Mouse (Mus musculus): ENCODE measurements around the gene Dnah7c.
"Not testable (repeated sequence)": the region's sequence is repeated elsewhere in the genome, so short reads cannot be mapped to it uniquely, and the experiment has no call there.

The Dnah7c gene
- long read RNA-seq, experiment 1, result 0 reads
- long read RNA-seq, experiment 2, result 0 reads

GRCm38 (mm10) chr1:46425137-46425925 is at the start of gene Dnah7c:
TSS of gene Dnah7c (plus strand) at chr1:46425592.
- intact Hi-C loops (cut with DNase I), result no loop called here

DNA sequence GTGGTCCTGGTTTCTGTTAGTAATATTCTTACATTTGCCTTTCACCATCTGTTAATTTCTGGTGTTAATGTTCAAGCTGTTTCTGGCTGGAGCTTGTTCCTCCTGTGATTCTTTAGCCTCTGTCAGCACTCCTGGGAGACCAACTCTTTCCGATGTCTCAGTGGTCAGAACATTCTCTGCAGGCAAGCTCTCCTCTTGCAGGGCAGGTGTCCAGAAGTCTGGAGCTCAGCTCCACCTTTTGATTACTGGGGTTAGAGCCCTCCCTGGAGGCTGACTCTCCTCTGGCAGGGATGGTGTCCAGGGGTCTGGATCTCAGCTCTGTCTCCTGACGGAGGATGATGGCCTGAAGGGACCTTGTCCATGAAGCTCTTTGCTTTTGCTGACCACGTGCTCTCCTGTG is 44.8 kb upstream of the Dnah7c start:
- intact Hi-C loops (cut with DNase I), result not testable (repeated sequence)

DNA sequence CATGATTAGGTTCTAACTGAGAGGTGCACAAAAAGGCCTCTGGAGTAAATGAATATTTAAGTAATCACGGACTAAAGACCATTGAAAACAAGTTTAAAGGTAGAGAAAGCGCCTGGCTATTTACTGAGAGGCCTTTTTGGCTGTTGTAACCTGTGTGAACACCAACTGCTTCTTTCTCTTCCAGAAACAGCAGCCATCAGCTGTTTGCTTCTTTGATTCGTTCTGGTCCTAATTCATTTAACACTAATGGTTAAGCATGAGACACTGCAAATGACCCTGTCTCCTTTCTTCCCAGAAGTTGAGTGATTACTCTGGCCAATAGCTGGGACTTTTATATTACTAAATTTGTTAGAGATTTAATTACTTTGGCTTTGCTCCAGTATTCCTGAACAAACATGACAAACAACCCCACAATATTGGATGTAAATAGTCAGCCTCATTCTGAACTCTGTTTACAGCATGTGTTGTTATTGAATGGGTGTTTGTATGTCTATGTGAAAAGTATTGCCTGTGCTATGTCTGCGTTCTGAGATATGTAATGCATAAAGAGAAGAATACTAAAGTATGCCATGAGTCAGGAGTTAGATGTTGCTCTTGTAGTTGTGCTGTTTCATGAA is 30.6 kb upstream of the Dnah7c start:
- intact Hi-C loops (cut with DNase I), result not testable (repeated sequence)

DNA sequence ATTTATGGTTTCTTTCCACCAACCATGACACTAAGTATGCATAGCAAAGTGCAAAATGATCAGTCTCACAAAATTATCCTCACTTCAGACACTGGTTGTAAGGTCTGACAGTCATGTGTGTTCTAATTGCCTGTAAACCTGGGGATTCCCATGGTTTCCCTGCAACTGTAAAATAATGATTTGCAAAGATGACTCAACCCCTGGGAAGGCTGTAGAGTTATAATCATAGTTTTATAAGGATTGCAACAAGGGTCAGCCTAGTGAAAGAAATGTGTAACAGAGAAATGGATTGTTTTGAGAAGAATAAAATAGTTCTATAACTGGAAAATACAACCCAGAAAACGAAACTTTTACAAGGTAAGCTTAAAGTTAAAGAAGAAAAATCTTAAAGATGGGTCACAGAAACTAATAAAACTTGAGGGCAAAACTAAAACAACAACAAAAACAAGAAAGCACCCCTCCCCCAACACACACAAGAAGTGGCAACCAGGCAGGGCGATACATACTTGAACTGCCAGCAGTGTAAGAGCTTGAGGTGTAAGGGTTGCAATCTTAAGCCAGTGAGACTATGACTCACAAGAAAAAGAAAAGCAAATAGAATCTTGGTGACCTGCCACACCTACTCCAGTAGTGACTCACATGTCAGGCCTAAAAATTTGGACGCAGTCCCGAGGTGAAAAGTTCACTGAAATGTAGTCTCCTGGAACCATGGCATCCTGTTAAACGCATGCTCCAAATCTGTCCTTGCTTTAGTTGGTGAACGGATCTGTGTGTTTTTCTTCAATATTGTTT is 16.9 kb upstream of the Dnah7c start:
- intact Hi-C loops (cut with DNase I), result no loop called here

GRCm38 (mm10) chr1:46414798-46415197 is 10.6 kb upstream of the Dnah7c start:
- intact Hi-C loops (cut with DNase I), result loop anchor here (2.0 kb wide), 1 partner anchor 348 kb away; the partner anchor contains the start of gene Dnah7b

- intact Hi-C loops (cut with DNase I), result not testable (repeated sequence)
Measured at GRCm38 (mm10) chr1:46416946-46417345, 8.4 kb upstream of the Dnah7c start.

DNA sequence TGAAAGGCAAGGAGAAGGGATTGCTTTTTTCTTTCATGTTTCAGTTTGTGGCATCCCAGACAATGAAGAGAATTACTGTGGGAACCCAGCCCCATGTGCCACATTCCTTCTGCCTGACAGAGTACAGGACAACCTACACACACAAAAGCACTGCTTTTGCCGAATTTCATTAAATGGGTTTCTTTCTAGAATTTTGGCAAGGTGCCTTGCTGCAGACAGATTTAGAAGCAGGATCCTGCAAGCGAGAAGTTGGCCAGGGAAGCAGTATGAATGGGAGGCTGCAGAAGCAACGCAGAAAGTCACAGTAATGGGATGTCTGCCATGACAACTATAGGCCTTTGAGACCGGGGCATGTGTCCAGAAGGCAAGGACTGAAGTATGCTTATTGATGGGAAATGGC is 6.4 kb upstream of the Dnah7c start:
- intact Hi-C loops (cut with DNase I), result not testable (repeated sequence)

GRCm38 (mm10) chr1:46428401-46428800 is 3.0 kb downstream of the Dnah7c start:
- intact Hi-C loops (cut with DNase I), result no loop called here

DNA sequence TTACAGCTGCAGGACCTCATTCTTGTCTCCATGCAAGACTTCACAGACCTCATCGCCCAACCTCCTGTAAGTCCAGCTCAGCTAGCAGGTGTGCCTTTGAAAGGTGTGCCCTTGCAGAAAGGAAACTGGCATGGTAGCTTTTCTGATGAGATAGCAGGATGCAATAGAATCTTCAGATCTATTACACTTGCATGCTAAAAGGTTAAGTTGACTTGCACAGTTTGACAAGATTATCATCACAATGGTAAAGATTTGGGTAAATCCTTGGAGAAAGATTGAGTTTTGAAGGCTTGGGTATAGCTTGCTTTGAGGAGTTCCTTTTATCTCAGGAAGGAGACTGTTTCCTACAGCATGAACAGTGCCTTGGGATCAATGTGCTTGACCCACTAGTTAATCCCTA is 89.3 kb downstream of the Dnah7c start:
- intact Hi-C loops (cut with DNase I), result not testable (repeated sequence)

- intact Hi-C loops (cut with DNase I), result no loop called here
Measured at GRCm38 (mm10) chr1:46521032-46521431, 95.6 kb downstream of the Dnah7c start.

- intact Hi-C loops (cut with DNase I), result not testable (repeated sequence)
Measured at GRCm38 (mm10) chr1:46526537-46526936, 101.1 kb downstream of the Dnah7c start.

DNA sequence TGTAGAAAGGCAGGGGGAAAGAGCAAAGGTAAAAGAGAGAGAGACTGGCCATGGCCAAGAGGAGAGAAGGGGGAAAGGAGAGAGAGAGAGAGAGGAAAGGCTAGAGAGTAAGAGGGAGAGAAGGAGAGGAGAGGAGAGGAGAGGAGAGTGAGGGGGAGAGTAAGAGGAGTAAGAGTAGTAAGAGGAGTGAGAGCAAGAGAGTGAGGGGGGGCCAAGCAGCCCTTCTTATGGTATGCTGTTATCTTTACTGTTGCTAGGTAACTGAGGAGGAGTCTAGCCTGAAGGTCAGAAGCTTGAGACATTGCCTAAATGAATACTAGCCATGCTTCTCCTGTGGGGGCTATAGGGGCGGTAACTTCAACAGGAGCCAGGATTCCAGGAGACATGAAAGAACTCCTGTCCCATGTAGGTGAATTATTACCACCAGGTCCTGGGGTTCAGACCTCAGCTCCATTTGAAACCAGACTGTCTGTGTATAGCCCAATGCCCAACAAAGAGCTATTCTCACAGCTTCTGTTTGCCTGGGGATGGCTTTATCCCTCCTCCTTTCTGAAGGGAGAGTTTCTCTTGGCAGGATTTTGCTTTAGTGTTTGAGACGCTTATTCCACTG is 119.5 kb downstream of the Dnah7c start:
- intact Hi-C loops (cut with DNase I), result no loop called here

- intact Hi-C loops (cut with DNase I), result loop anchor here (5.0 kb wide), 2 partner anchors 272 to 392 kb away; no protein-coding TSS in a partner anchor
Measured at GRCm38 (mm10) chr1:46580385-46580784, 155.0 kb downstream of the Dnah7c start.

GRCm38 (mm10) chr1:46593826-46594225 is 168.4 kb downstream of the Dnah7c start:
- intact Hi-C loops (cut with DNase I), result not testable (repeated sequence)

- intact Hi-C loops (cut with DNase I), result not testable (repeated sequence)
Measured at GRCm38 (mm10) chr1:46596343-46596742, 171.0 kb downstream of the Dnah7c start.

DNA sequence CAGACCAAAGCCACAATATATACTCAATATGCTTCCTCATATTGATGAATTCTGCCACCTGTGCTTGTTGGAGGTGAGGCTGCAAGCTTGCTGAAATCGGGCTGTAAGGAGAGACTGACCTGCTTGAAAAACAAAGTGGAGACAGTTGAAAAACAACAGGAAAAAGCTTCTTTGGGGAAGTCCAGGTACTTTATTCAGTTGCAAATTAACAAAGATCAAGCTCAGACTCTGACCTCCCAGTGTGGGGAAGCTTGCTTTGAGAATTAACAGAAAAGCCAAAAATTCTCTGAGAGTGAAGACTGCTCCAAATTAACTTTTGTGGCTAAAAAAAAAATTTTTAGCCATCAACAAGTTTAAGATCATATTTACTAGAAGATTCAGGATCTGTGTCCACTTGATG is 194.9 kb downstream of the Dnah7c start:
- intact Hi-C loops (cut with DNase I), result no loop called here

GRCm38 (mm10) chr1:46625914-46626313 is 200.5 kb downstream of the Dnah7c start:
- intact Hi-C loops (cut with DNase I), result not testable (repeated sequence)

GRCm38 (mm10) chr1:46649821-46650220 is 224.4 kb downstream of the Dnah7c start:
- intact Hi-C loops (cut with DNase I), result not testable (repeated sequence)

GRCm38 (mm10) chr1:46652721-46653120 is 227.3 kb downstream of the Dnah7c start:
- intact Hi-C loops (cut with DNase I), result not testable (repeated sequence)

- intact Hi-C loops (cut with DNase I), result not testable (repeated sequence)
Measured at GRCm38 (mm10) chr1:46724810-46725209, 299.4 kb downstream of the Dnah7c start.

DNA sequence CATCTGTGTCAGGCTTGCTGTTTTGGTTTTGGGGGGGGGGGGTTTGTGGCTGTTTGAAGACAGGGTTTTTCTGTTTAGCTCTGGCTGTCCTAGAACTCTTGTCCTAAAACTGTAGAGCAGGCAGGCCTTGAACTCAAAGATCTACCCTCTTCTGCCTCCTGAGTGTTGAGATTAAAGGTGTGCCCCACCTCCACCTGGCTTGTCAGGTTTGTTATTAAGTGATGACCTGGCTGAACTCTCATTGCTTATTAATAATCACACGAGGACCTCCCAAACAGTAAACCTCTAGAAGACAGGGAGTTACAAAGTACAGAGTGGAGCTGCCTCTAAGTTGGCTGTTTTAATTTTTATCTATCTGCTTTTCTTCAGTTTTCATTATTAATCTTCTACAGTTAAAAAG is 299.9 kb downstream of the Dnah7c start:
- intact Hi-C loops (cut with DNase I), result no loop called here
